Mouse (Mus musculus): ENCODE data around the gene Pin4.

Gene Pin4

DNA sequence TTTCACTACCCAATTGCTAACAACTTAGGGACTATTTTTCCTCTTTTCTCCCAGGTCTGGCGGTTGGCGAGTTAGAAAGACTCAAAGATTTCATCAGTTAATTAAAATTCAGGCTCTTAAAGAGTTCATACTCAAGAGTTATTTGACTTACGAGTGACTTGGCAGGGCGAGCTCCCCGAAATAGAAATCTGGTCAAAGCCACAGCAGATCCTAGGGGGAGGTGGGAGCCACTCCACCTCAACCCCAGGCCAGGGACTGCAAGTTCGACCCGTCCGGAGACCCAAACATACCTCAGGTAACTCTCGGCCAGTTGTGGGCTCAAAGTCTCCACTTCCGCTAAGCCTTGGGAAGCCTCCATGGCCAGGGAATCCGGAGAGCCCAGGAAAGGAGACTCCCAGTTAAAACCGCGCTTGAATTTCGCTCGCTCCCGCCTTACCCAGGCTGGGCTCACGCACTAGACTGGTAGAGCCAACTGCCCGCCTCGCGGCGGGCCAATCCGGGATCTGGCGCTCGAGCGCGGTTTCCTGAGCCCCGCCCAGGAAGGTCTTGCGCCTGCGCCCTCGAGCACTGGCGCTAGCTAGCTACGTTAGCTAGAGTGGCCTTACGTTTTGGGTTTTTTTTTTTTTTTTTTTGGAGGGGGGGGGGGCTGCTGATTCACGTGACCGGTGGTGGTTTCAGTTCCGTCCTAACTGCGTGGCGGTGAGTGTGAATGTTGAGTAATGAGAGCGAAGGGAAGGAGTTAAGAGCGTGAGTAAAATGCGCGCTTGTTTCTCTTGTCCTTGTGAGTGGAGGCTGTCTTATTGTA lies 37.6 kb downstream of the Pin4 start, which contains the start of gene Ercc6l:
Ercc6l (minus strand) TSS at position 474 of the 805 bp plus-strand sequence.
- DNase-seq (ENCODE audit: low spot score): peak; percentile 75

DNA sequence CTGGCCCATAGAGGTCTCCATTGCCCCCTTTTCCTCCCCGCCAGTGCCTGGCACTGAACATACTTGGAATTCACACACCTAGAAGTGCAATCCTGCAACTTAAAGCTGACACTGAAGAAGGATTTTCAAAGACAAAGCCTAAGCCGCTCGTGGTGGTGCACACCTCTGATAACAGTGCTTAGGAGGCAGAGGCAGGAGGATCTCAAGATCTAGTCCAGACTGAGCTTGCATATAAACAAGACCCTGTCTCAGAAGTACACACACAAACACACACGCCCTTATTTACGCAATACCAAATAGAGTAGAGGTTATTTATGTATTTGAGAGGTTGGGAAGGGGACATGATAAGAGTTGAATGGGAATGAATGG lies 38.2 kb downstream of the Pin4 start:
- no peak for DNase-seq (ENCODE audit: low spot score)

DNA sequence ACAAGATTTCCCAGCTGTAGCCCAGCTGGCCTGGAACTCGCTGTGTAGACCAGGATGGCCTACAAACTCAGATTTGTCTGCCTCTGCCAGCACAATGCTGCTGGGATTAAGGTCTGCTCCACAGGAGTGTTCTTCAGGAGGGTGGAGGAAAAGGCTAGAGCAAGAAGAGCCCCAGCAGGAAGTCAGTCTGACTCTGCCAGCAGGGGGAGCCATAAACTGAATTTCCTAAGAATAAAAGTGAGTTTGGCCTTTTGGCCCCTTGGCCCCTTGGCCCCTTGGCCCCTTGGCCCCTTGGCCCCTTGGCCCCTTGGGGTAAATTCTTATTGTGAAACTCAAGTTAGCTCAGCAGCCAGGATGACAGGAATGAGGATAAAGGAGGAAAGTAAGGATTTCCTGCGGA lies 40.5 kb downstream of the Pin4 start:
- DNase-seq (ENCODE audit: low spot score): peak; percentile 13

DNA sequence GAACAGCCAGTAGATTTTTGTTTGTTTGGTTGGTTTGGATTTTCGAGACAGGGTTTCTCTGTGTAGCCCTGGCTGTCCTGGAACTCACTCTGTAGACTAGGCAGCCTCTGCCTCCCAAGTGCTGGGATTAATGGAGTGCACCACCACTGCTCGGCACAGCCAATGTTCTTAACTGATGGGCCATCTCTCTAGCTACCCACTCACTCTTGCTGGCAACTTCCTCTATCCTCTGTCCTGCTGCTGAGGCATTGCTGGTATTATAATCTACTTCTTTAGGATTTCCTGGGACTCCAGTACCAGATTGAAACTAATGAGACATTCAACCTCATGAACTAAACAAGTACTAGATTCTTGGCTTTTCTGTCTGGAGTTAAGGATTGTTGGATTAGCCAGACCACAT lies 41.3 kb downstream of the Pin4 start:
- no peak for DNase-seq (ENCODE audit: low spot score)

DNA sequence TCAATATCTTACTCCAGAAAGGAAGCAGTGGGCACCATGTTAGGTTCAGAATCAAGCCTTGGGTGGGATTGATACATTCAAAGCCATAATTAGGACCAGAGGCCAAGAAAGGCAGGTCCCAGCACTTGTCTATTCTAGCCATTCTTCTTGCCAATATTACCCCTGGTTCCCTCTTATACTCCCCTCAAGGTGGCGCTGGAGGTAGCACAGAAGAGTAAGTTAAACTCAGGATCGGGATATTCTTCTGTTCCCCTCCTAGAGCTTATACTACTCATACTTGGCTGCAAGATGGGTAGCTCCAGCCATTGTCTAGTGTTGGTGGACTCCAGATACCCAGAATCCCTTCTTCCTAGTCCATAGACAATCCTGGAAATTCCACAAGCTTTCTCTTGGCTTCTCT lies 43.8 kb downstream of the Pin4 start:
- no peak for DNase-seq (ENCODE audit: low spot score)

DNA sequence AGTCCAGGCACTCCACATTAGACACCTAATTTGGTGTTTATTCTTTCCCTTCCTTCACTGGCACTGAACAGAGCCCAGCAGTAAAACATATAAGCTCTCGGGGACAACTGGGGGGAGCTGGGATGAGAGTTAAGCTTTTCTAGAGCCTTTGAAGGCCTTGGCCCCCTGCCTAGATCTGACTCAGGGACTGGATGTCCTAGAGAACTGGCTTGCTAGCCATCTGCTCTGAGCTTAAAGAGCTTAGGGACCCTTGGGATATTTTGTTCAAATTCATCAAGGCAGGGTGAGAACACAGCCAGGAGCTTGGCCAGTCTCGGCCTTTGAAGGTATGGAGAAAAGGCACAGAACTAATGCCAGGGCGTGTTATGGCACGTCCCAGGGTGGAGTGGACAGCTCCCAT lies 44.3 kb downstream of the Pin4 start:
- no peak for DNase-seq (ENCODE audit: low spot score)

DNA sequence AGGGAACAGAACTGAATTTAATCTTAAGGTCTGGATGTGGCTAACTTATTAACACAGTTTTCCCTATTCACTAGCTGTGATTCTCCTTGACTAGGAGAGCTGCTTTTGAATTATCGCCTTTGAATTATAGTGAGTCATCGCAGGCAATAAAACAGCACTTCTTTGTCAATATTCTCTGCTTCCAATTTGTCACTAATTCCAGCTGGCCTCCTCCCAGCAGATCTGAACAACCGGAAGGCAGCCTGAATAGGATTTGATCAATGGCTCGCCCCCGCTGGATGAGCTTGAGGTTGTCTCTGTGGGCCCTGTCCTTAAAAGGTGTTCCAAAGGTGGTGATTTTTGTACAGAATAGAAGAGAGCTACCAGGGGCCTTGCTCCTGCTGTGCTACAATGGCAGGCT lies 47.3 kb downstream of the Pin4 start:
- no peak for DNase-seq (ENCODE audit: low spot score)

DNA sequence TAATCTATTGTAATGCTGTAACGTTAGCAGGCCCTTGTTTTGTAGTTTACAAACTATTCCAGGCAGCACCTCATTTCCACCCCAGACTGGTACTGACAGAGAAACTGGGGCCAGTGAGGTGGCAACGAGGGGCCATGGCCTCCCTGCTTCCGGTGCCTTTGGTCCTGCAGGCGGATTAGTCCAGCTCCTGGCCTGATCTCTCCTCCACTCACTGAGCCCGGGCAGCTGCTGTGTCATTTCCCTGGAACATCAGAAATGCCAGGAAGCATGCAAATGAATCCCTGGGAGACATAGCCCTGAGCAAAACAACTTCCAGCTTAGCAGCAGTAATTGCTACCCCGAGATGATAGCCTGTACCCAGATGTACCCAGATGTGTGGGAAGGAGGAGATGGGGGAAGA lies 47.7 kb downstream of the Pin4 start:
- DNase-seq (ENCODE audit: low spot score): no peak

DNA sequence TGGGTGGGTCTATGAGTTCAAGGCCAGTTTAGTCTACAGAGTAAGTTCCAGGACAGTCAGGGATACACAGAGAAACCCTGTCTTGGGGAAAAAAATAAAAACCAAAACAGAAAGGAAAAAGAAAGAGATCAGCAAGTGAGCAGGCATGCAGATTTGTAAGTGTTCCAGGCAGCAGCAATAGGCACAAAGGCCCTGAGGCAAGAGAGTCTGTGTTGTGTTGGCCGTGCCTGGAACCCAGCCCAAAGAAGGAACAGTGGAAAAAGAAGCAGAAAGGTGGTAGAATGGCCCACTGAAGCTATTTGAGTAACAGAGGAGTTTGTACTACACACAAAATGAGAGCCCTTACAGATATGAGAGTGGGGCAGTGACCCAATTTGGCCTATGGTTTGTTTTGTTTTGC lies 50.5 kb downstream of the Pin4 start:
- DNase-seq (ENCODE audit: low spot score): no peak

DNA sequence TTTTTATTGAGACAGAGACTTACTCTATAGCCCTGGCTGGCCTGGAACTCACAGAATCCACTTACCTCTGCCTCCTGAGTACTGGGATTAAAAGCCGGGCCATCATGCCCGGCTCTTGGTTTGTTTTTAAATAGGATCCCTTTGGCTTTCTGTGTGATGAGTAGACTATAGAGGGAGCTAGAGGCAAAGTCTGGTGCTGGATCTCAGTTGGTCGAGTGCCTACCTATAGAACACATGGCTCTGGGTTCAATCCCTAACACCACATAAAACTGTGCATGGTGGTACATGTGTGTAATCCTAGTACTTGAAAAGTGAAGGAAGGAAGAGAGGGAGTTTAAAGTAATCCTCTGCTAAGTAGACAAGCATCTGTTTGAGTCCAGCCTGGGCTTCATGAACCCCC lies 50.9 kb downstream of the Pin4 start:
- no peak for DNase-seq (ENCODE audit: low spot score)

DNA sequence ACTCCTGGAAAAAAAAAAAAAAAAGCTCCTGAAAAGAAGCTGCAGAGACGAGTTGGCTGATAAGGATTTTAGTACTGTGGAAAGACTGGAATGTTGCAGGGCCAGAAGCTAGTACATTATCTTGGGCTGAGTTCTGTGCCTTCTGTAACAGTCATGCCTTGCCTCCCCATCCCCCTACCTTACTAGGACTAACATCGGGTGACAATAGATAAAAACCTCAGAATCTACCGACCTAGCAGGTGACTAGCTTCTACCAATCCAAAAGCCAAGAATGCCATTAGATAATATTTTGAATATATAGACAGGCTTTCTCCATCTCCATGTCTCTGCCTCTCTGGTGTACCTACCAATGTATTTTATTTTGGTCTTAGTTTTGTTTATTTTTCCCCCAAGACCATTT lies 51.7 kb downstream of the Pin4 start:
- DNase-seq (ENCODE audit: low spot score): no peak

DNA sequence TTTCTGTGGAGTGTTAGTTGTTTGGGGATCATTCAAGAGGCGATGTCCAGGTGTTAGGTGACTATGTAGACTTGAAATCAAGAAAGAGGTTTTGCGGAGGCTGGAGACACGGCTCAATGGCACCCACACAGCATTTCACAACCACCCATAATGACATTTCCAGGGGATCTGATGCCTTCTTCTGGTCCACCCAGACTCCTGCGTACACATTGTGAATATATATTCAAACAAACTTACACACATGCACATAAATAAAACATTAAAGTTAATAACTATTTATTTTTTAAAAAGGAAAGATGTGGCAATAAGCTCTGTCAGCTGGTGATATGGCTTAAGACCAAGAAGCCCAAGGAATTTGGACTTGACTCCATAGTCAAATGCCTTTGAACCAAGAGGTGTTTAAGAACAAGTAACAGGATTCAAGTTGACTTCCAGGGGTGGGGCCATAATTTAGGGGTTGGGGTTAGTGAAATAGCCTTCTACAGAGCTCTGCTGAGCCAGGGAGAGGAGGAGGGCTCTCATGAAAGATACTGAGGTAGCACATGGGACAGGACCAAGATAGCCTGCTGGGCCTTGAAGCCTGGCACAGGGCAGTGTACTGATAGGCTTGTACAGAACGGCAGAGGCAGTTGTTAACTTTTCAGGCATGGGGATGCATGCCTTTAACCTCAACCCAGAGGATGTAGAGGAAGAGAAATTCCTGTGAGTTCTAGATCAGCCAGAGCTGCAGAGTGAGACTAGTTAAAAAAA lies 56.5 kb downstream of the Pin4 start:
- DNase-seq (ENCODE audit: low spot score): no peak

All from ovary, postnatal 14 days (tissue).